Mouse (Mus musculus) neural tube, embryonic 15.5 days (tissue): Measurements from ENCODE around the gene Dok3. TPM values are rescaled to one million over a fixed set of nuclear protein-coding genes. Genes with fewer than 3 reads are reported as not detected.
"Not testable (repeated sequence)": the region's sequence is repeated elsewhere in the genome, so short reads cannot be mapped to it uniquely, and the experiment has no call there.

Source experiments
- ATAC-seq: fragments of 200-750 bp; cut with Nextera tagmentation; 2 replicates; pipeline ENCODE4 v1.8.0; 2017; ENCODE audit warnings: mild to moderate bottlenecking, moderate TSS enrichment, moderate library complexity; ENCODE audit not compliant: low FRiP score
- H3K27ac ChIP-seq: fragments of 300-500 bp; sonication (generic); replicated peaks from 2 replicates; pipeline ENCODE4 v1.5.1; 2015; ENCODE audit warnings: mild to moderate bottlenecking, inconsistent platforms
- H3K27me3 ChIP-seq: fragments of 300-500 bp; sonication (generic); replicated peaks from 2 replicates; pipeline ENCODE4 v1.6.1; 2015; ENCODE audit warnings: inconsistent platforms
- H3K36me3 ChIP-seq: fragments of 300-500 bp; sonication (generic); 2 replicates; pipeline ENCODE4 v1.6.1; 2015; ENCODE audit warnings: inconsistent platforms
- H3K4me1 ChIP-seq: fragments of 300-500 bp; sonication (generic); 2 replicates; pipeline ENCODE4 v1.6.1; 2015; ENCODE audit warnings: inconsistent platforms
- H3K4me2 ChIP-seq: fragments of 300-500 bp; sonication (generic); 2 replicates; pipeline ENCODE4 v1.6.1; 2015; ENCODE audit warnings: inconsistent platforms, mild to moderate bottlenecking, moderate library complexity
- H3K4me3 ChIP-seq: fragments of 300-500 bp; sonication (generic); replicated peaks from 2 replicates; pipeline ENCODE4 v1.5.1; 2015; ENCODE audit warnings: mild to moderate bottlenecking, inconsistent platforms
- H3K9ac ChIP-seq: fragments of 300-500 bp; sonication (generic); replicated peaks from 2 replicates; pipeline ENCODE4 v1.6.1; 2015; ENCODE audit warnings: mild to moderate bottlenecking, inconsistent platforms
- H3K9me3 ChIP-seq: fragments of 300-500 bp; sonication (generic); replicated peaks from 2 replicates; pipeline ENCODE4 v1.6.1; 2016; ENCODE audit warnings: inconsistent platforms
- WGBS: fragments of 180-500 bp; shearing (Covaris S2); methylation state at CpG from one replicate; pipeline ENCODE4 v1.1.7; 2015; ENCODE audit warnings: mixed read lengths; 5-methylcytosine and 5-hydroxymethylcytosine counted together
- polyA plus RNA-seq: library from polyadenylated mRNA; unstranded; fragments of >200 nt; fragmentation: Nextera tagmentation; extraction: Ambion mirVana; gene quantifications from 2 replicates; pipeline ENCODE4 v1.2.1, GENCODE M21; 2015

Gene Dok3
- polyA plus RNA-seq, result 4.2 and 4.6 TPM in 2 replicates

GRCm38 (mm10) chr13:55529198-55529915, at the start of gene Dok3:
TSS of gene Dok3 (minus strand) at chr13:55529296.
- H3K4me2 ChIP-seq, result no peak within 1 kb of the TSS
- H3K9ac ChIP-seq, result no peak within 1 kb of the TSS
- peaks cover 52% of the 10 kb centered on the region for H3K36me3 ChIP-seq
- no peak within 1 kb of the TSS for H3K27ac ChIP-seq
- H3K27me3 ChIP-seq, result no peaks in the 10 kb centered on the region
- WGBS, result 79% methylated on average over 8 of the region's 8 CpGs
- no peak for ATAC-seq
- 0 out of 2 replicates have a peak, but pooled peaks cover 5% of the 10 kb centered on the region for H3K4me1 ChIP-seq
- H3K4me3 ChIP-seq, result no peak within 1 kb of the TSS
- no peaks in the 10 kb centered on the region for H3K9me3 ChIP-seq

- Histone ChIP-seq H3K9ac (no peak overlapping the region), H3K27me3 (no peaks in the 10 kb centered on the region), H3K4me2 (no peak overlapping the region), H3K9me3 (no peaks in the 10 kb centered on the region), H3K36me3 (no peaks in the 10 kb centered on the region), H3K27ac (no peak overlapping the region), H3K4me3 (no peak overlapping the region), H3K4me1 (no peaks in the 10 kb centered on the region)
- no peak for ATAC-seq
- 86% methylated on average over 4 of the region's 4 CpGs for WGBS
Measured at GRCm38 (mm10) chr13:55578086-55578485, 49.0 kb upstream of the Dok3 start.

- not testable (repeated sequence) for ATAC-seq, H3K4me3 ChIP-seq, H3K9me3 ChIP-seq, H3K4me2 ChIP-seq, H3K27me3 ChIP-seq, H3K36me3 ChIP-seq, H3K27ac ChIP-seq, H3K9ac ChIP-seq, H3K4me1 ChIP-seq
- 92% methylated on average over 7 of the region's 7 CpGs for WGBS
Measured at GRCm38 (mm10) chr13:55576872-55577271, 47.8 kb upstream of the Dok3 start.

GRCm38 (mm10) chr13:55575932-55576331, 46.8 kb upstream of the Dok3 start:
- Histone ChIP-seq H3K9me3 (no peaks in the 10 kb centered on the region), H3K36me3 (no peaks in the 10 kb centered on the region), H3K9ac (no peak overlapping the region), H3K4me2 (no peak overlapping the region), H3K4me1 (peaks cover 9% of the 10 kb centered on the region), H3K27me3 (no peaks in the 10 kb centered on the region), H3K27ac (no peak overlapping the region), H3K4me3 (no peak overlapping the region)
- 65% methylated on average over 5 of the region's 5 CpGs for WGBS
- ATAC-seq, result no peak

GRCm38 (mm10) chr13:55574321-55574720, 45.2 kb upstream of the Dok3 start:
- no peaks in the 10 kb centered on the region for H3K27me3 ChIP-seq
- H3K9ac ChIP-seq, result no peak overlapping the region
- ATAC-seq, result no peak
- no peak overlapping the region for H3K4me3 ChIP-seq
- no peaks in the 10 kb centered on the region for H3K9me3 ChIP-seq
- no peak overlapping the region for H3K4me2 ChIP-seq
- 64% methylated on average over 5 of the region's 5 CpGs for WGBS
- H3K36me3 ChIP-seq, result no peaks in the 10 kb centered on the region
- peaks cover 16% of the 10 kb centered on the region for H3K4me1 ChIP-seq
- no peak overlapping the region for H3K27ac ChIP-seq

- H3K9me3 ChIP-seq, result no peaks in the 10 kb centered on the region
- H3K4me3 ChIP-seq, result no peak within 1 kb of the TSS
- WGBS, result 98% methylated on average over 2 of the region's 2 CpGs
- H3K9ac ChIP-seq, result no peak within 1 kb of the TSS
- H3K27ac ChIP-seq, result no peak within 1 kb of the TSS
- H3K4me2 ChIP-seq, result no peak within 1 kb of the TSS
- peaks cover 23% of the 10 kb centered on the region for H3K4me1 ChIP-seq
- no peaks in the 10 kb centered on the region for H3K27me3 ChIP-seq
- H3K36me3 ChIP-seq, result no peaks in the 10 kb centered on the region
- ATAC-seq, result no peak
Measured at GRCm38 (mm10) chr13:55573432-55573831, 44.3 kb upstream of the Dok3 start, which contains the start of gene Tmed9. TSS of gene Tmed9 (plus strand) at chr13:55573732.

- no peaks in the 10 kb centered on the region for H3K36me3 ChIP-seq
- H3K4me2 ChIP-seq, result peak overlapping the region; percentile 96
- no peak overlapping the region for H3K9ac ChIP-seq
- 83% methylated on average over 2 of the region's 2 CpGs for WGBS
- H3K4me1 ChIP-seq, result peaks cover 37% of the 10 kb centered on the region
- ATAC-seq, result no peak
- no peak overlapping the region for H3K27ac ChIP-seq
- H3K27me3 ChIP-seq, result no peaks in the 10 kb centered on the region
- no peaks in the 10 kb centered on the region for H3K9me3 ChIP-seq
- 0 out of 2 replicates have a peak overlapping the region, but pooled peaks have one; percentile 3 for H3K4me3 ChIP-seq
Measured at GRCm38 (mm10) chr13:55571977-55572376, 42.9 kb upstream of the Dok3 start.

- Histone ChIP-seq H3K4me3 (peak within 1 kb of the TSS; percentile 95), H3K9me3 (no peaks in the 10 kb centered on the region), H3K36me3 (0 out of 2 replicates have a peak, but pooled peaks cover 3% of the 10 kb centered on the region), H3K27me3 (no peaks in the 10 kb centered on the region), H3K4me2 (peak within 1 kb of the TSS; percentile 96), H3K27ac (peak within 1 kb of the TSS; percentile 93), H3K4me1 (peaks cover 40% of the 10 kb centered on the region), H3K9ac (peak within 1 kb of the TSS; percentile 94)
- WGBS, result 2% methylated on average over 26 of the region's 47 CpGs
- peak; percentile 92 for ATAC-seq
Measured at GRCm38 (mm10) chr13:55571027-55571751, 42.1 kb upstream of the Dok3 start, which contains the start of gene Fam193b. TSS of gene Fam193b (minus strand) at chr13:55571120.

- H3K9me3 ChIP-seq, result no peaks in the 10 kb centered on the region
- WGBS, result 1% methylated on average over 47 of the region's 47 CpGs
- H3K9ac ChIP-seq, result peak overlapping the region; percentile 94
- no peaks in the 10 kb centered on the region for H3K27me3 ChIP-seq
- ATAC-seq, result peak; percentile 72
- H3K36me3 ChIP-seq, result 0 out of 2 replicates have a peak, but pooled peaks cover 4% of the 10 kb centered on the region
- H3K27ac ChIP-seq, result peak overlapping the region; percentile 93
- H3K4me3 ChIP-seq, result peak overlapping the region; percentile 95
- peaks cover 40% of the 10 kb centered on the region for H3K4me1 ChIP-seq
- H3K4me2 ChIP-seq, result peak overlapping the region; percentile 96
Measured at GRCm38 (mm10) chr13:55570286-55570973, 41.3 kb upstream of the Dok3 start.

- peaks cover 40% of the 10 kb centered on the region for H3K4me1 ChIP-seq
- H3K36me3 ChIP-seq, result 0 out of 2 replicates have a peak, but pooled peaks cover 4% of the 10 kb centered on the region
- no peaks in the 10 kb centered on the region for H3K9me3 ChIP-seq
- ATAC-seq, result peak; percentile 21; the same call in 1 of the 2 replicates
- peak overlapping the region; percentile 96 for H3K4me2 ChIP-seq
- peak overlapping the region; percentile 94 for H3K9ac ChIP-seq
- peak overlapping the region; percentile 95 for H3K4me3 ChIP-seq
- H3K27ac ChIP-seq, result peak overlapping the region; percentile 93
- no peaks in the 10 kb centered on the region for H3K27me3 ChIP-seq
- 5% methylated on average over 16 of the region's 16 CpGs for WGBS
Measured at GRCm38 (mm10) chr13:55569726-55570285, 40.7 kb upstream of the Dok3 start.

- H3K4me2 ChIP-seq, result not testable (repeated sequence)
Measured at GRCm38 (mm10) chr13:55568524-55568923, 39.4 kb upstream of the Dok3 start.

More at GRCm38 (mm10) chr13:55568524-55568923, 39.4 kb upstream of the Dok3 start:
- H3K4me1 ChIP-seq, result peaks cover 46% of the 10 kb centered on the region
- H3K9ac ChIP-seq, H3K9me3 ChIP-seq, H3K36me3 ChIP-seq, H3K4me3 ChIP-seq, ATAC-seq, H3K27me3 ChIP-seq, H3K27ac ChIP-seq: not testable (repeated sequence)
- WGBS, result 90% methylated on average over 4 of the region's 4 CpGs
